Mouse (Mus musculus) kidney, postnatal 10 days (tissue): ENCODE data around the gene Med6.

Source experiments
- DNase-seq: peaks from one replicate; pipeline ENCODE4 v3.0.0; 2021; ENCODE audit warnings: mixed read lengths

Med6 gene

DNA sequence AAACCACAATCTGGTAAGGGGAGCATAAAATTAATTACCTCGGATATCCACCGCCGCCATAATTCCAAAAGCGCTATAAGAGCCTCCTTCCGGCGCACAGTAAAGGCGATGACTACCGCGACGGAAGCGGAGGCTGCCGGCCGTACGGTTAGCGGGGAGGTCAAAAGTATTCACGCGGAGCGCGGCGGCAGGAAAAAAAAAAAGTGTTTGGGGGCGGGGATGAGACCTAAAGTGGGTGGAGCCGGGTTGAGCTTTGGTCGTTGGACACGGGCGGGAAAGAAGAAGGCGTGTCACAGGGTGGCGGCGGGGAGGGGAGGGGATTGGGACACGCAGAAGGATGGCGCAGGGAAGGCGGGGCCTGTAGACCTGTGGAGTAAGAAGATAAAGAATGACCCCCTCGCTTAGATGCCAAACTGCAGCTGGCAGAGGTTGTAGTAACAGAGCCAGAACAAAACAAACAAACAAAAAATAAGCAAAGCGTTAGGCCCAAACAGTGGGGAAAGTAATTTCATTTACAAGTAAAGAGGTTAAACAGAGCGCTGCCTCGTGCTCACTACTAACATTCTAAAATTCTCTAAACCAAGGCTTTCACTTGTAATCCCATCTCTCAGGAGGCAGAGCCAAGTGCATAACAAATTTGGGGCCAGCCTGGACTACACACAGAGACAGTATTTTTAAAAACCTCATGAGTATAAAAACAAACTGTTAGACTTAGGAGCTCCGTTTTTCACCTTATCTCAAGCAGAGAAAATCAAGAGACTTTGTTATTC is at the start of gene Med6:
TSS of gene Med6 (minus strand) at position 107 of the 770 bp plus-strand sequence.
- DNase-seq = peak; percentile 96

DNA sequence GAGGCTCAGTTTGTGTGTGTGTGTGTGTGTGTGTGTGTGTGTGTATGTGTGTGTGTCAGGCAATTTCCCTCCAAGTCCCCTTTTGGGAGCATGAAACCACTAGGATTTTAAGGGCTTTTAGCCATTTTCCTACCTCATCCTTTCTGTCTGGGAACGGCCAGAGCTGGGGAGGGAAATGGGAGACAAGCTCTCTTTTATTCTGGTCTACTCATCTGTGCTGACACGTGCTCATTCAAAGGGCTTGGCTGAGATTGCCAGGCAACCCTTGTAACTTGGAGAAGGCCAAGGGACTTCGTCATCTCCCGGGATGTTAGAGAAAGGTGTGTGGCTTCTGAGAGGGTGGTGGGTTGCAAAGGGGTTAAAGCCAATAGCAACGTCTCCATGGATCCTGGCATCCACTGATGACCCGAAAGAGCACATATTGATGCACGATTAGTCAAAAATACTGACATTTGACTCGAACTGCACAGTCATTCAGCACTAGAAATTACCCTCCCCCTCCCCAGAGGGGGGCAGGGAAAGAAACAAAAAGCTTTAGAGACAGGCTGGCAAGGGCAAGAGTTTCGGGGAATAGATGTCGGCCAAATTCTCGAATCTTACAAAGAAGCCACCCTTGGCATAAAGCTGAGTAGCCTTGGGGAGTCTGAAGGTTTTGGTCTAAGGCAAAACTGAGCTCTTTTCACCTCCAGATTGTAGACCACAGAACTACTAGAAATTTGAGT is 47.7 kb upstream of the Med6 start:
- DNase-seq = no peak

DNA sequence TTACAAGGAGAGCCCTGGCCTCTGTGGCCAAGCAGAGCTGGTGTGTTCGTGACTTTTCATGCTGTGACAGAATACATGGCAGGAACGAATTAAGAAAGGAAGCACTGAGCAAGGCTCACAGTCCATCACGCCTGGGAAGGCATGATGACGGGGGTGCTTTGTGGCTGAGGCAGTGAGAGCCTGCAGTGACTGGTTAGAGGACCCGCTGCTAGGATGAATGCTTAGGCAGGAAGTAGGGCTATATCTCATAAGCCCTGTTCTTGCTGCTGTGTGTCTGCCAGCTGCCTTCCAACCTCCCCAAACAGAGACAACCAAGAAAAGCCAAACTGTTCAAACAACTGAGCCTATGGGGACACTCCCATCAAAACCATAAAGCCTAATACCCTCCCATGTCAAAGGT is 45.8 kb upstream of the Med6 start:
- DNase-seq = no peak

GRCm38 (mm10) chr12:81633246-81633645 is 38.4 kb upstream of the Med6 start:
- no peak for DNase-seq

DNA sequence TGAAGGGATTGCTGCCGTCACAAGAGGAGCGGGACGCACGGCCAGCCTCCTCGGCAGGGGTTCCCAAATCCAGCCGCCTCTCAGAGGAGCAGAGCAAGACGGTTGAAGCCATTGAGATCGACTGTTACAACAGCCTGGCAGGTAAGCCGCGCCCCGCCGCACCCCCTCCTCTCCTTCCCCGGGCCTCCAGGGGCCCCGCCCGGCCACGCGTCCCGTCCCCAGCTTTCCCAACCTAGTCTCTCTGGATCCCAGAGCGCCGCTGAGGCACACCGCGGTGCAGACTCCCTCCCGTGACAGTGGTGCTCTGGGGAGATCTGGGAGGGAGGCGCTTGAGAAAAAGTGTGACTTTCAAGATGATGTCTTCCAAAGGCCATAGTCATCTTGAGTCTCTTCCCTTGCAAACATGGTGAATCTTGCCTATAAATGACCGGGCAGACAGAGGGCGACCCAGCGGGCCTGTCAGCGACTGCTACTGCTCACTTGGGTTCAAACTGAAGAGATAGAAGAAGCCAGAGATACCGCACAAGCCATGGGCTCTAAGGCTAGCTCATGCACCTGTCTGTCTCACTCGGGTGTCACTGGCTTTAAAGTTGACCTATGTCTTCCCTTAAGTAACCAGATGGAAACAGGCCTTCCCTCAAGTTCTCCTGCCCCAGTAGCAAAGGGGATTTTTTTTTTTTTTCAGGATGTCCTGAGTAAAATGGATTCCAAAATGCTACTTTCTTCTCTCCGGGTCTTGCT is 37.0 kb upstream of the Med6 start:
- DNase-seq = peak; percentile 33

DNA sequence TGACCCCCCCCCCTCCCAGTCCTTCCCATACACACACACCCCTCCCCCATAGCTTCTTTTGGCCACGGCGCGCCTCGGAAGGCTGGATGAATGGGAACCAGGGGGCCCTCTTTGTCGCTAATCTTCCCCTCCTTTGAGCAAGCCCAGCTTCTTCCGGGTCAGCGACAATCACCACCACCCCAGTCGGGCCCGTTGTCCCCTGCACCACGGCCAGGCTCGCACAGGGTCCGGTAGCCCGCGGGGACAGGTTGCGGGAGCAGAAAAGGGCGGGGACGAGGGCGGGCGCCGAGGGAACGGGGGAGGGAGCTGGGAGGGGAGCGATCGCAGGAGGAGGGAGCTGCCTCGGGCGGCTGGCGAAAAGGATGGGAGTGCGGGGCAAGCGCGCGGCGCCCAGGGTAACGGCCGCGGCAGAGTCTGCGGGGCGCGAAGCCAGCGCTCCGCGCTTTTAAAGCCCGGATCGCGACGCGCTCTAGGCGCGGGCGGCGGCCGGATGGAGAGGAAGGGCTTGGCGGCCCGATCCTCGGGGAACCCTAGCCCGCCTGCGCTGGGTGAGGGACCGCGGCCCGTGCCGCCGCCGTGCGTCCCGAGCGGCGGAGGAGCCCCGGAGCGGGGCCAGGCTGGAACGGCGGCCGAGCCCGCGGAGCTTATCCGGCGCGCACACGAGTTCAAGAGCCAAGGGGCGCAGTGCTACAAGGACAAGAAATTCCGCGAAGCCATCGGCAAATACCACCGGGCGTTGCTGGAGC is 36.3 kb upstream of the Med6 start, which contains the start of gene Ttc9:
TSS of gene Ttc9 (plus strand) at position 335 of the 746 bp plus-strand sequence.
- peak; percentile 53 for DNase-seq

- peak; percentile 25 for DNase-seq
Measured at GRCm38 (mm10) chr12:81630520-81630914, 35.7 kb upstream of the Med6 start.

DNA sequence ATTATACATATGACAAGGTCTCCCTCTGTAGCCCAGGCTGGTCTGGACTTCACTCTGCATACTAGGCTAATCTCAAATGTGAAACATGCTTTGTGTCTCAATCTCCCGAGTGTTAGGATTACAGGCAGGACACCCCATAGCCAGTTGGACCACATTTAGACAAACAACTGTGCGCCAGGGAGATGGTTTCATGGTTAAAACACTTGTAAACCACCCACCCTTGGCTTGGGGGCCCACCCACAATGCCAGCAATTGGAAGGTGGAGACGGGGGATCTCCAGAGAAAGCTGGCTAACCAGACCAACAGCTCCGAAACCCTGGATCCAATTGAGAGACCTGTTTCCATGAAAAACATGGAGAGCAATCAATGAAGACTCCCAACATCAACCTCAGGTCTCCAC is 33.3 kb upstream of the Med6 start:
- no peak for DNase-seq

DNA sequence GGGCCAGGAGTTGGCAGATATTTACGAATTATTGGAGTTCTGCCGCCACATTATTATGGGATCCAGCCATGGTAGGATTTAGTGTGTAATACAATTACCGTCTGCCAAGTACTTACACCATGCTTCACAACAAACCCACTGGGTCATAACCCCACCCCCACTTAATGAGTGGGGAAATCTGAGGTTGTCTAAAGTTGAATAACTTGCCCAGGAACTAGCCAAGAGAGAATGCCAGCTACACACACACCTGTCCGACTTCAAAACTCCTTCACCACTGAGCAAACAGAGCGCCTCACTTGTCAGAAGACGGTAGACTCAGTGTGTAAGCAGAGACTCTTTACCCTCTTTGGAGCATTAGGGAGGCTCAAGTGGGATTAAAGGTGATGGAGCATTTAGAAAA is 32.6 kb upstream of the Med6 start:
- DNase-seq = no peak

GRCm38 (mm10) chr12:81626226-81626861 is 31.5 kb upstream of the Med6 start:
- no peak for DNase-seq

DNA sequence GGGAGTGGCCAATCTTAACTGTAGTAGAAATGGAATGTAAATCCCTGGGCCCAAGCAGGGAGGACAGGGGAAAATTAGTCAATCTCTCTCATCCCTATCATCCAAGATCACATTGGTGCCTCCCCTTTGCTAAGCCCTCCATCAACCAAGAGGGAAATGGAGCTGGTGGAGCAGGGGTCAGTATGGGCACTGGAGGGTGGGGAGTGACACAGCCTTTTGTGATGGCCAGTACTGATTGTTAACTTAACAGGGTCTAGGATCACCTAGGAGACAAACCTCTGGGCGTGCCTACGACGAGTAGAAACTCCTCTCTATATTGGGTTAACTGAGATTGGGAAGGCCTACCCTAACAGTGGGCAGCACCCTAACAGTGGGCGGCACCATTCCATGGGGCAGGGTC is 28.6 kb upstream of the Med6 start:
- no peak for DNase-seq

DNA sequence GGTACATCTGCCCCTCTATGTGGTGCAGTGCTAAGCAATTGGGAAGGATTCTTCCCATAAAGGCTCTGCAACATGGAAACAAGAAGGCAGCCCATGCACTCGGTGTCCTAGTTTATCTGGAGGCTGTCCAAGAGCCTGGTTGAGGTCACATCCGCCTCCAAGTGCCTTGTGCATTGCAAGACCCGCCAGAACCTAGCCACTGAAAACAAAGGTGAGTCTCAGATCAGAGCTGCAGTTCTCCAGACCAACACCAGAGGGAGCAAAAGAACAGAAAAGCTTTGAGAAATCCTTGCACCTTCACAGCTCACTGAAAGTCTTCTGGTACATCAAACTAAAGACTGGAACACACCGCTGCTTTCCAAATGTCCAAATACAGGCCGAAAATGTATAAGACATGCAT is 24.5 kb upstream of the Med6 start:
- DNase-seq = peak; percentile 85

- no peak for DNase-seq
Measured at GRCm38 (mm10) chr12:81616980-81617379, 22.2 kb upstream of the Med6 start.

DNA sequence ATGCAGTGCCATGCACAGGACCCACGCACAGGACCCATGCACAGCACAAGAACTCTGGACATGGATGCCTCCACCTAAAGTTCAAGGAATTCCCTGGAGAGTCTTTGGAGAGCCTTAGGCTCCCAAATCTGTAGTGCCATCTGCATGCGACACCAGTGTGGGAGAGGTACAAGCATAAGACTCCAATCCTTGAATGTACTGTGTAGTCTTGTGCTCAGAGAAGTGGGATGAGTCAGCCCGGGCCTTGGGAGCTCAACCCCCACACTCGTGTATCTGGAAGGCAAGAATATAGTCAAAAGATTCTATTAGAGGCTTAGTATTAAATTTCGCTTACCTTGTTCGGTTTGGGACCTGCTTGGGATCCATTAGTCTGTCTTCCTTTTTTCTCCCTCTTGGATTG is 21.0 kb upstream of the Med6 start:
- DNase-seq = no peak

GRCm38 (mm10) chr12:81609445-81609844 is 14.6 kb upstream of the Med6 start:
- no peak for DNase-seq

- peak; percentile 31 for DNase-seq
Measured at GRCm38 (mm10) chr12:81604995-81605784, 10.4 kb upstream of the Med6 start.

DNA sequence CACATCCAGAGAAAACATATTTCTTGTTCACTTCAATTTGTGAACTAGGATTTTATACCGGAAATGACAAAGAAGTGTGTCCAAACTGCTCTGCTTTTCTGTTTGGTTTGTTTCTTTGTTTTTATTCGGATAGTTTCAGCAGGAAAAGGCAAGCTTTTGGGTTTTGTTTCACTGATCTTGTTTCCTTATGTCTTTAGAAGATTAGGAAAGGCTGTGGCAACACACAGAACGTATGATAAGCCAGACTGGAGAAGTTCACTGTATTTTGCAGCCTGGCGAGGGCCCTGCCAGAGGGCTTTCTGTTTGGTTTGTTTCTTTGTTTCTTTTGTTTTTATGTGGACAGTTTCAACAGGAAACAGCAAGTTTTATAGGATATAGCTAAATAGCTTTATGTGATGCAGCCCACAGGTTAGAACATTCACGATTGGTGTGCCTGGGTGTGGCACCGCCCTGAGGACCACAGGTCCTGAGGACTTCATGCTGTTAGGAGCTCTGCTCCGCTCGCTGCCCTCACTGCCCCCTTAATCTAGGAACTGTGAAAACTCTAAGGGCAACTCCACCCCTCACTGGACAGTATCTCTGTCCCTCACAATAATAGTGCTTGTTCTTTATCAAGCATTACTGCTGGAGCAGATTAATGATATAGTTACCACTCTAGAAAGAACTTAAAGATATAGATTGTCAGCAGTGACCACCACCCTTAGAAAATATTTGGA is 1.9 kb upstream of the Med6 start:
- no peak for DNase-seq

DNA sequence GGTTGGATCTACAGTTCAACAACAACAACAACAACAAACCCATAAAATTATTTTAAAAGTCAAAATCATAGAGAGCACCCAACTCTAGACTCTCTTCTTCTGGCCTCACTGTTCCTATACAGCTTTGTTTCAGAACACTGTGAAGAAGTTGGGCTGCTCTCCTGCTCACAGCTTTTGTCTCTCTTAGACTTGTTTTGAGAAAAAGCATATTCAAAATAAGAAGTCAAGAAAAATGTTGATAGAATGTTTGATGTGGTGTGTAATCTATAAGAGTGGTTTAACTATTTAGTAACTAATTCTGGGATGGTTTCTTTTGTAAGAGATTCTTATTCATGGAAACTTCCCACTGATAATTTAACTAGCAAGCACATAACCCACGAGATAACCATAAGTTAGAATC is 26.4 kb downstream of the Med6 start, which contains the start of gene Adam21:
TSS of gene Adam21 (minus strand) at position 101 of the 400 bp plus-strand sequence.
- DNase-seq = no peak

GRCm38 (mm10) chr12:81567931-81568330 is 26.9 kb downstream of the Med6 start:
- no peak for DNase-seq

GRCm38 (mm10) chr12:81564173-81564572 is 30.6 kb downstream of the Med6 start:
- no peak for DNase-seq

- no peak for DNase-seq
Measured at GRCm38 (mm10) chr12:81549286-81549685, 45.5 kb downstream of the Med6 start.
